Mouse (Mus musculus) CH12F3 (cell line): ENCODE data around the gene Pcnt.

Experiments used
- in situ Hi-C: fragments of 300-500 bp; cut with MboI; formaldehyde crosslinking; loops from 2 replicates; pipeline ENCODE4 v1.14.3; 2020; ENCODE audit warnings: low sequenced_read_pairs

Pcnt gene

GRCm38 (mm10) chr10:76442178-76443088 is at the start of gene Pcnt:
Gene Pcnt (minus strand): TSS chr10:76442786.
- in situ Hi-C loops, result no loop called here

GRCm38 (mm10) chr10:76489205-76489604 is 46.6 kb upstream of the Pcnt start:
- in situ Hi-C loops, result no loop called here

GRCm38 (mm10) chr10:76488265-76488664 is 45.7 kb upstream of the Pcnt start:
- in situ Hi-C loops, result no loop called here

- in situ Hi-C loops, result no loop called here
Observed at GRCm38 (mm10) chr10:76486302-76486701, 43.7 kb upstream of the Pcnt start.

- in situ Hi-C loops, result no loop called here
Observed at GRCm38 (mm10) chr10:76481480-76481879, 38.9 kb upstream of the Pcnt start.

GRCm38 (mm10) chr10:76480851-76481250 is 38.3 kb upstream of the Pcnt start:
- in situ Hi-C loops, result no loop called here

GRCm38 (mm10) chr10:76473759-76474158 is 31.2 kb upstream of the Pcnt start:
- in situ Hi-C loops, result no loop called here

- in situ Hi-C loops, result no loop called here
Observed at GRCm38 (mm10) chr10:76468203-76469162, 25.9 kb upstream of the Pcnt start, which contains the start of the genes Mcm3ap and Ybey. Gene Mcm3ap (plus strand): TSS chr10:76468927. Gene Ybey (minus strand): TSS chr10:76469114.

GRCm38 (mm10) chr10:76462721-76463120 is 20.1 kb upstream of the Pcnt start:
- in situ Hi-C loops, result no loop called here

GRCm38 (mm10) chr10:76462312-76462711 is 19.7 kb upstream of the Pcnt start:
- in situ Hi-C loops, result no loop called here

- in situ Hi-C loops, result no loop called here
Observed at GRCm38 (mm10) chr10:76461255-76461654, 18.7 kb upstream of the Pcnt start.

- in situ Hi-C loops, result no loop called here
Observed at GRCm38 (mm10) chr10:76455289-76455688, 12.7 kb upstream of the Pcnt start.

- in situ Hi-C loops, result no loop called here
Observed at GRCm38 (mm10) chr10:76448851-76449250, 6.3 kb upstream of the Pcnt start, which contains the start of gene 2610028H24Rik. Gene 2610028H24Rik (plus strand): TSS chr10:76449081.

GRCm38 (mm10) chr10:76447406-76448229 is 5.0 kb upstream of the Pcnt start:
- in situ Hi-C loops, result no loop called here

- in situ Hi-C loops, result no loop called here
Observed at GRCm38 (mm10) chr10:76445996-76446681, 3.6 kb upstream of the Pcnt start.

- in situ Hi-C loops, result no loop called here
Observed at GRCm38 (mm10) chr10:76440281-76440680, 2.3 kb downstream of the Pcnt start, which contains the start of gene AC141477.1. Gene AC141477.1 (minus strand): TSS chr10:76440444.

- in situ Hi-C loops, result no loop called here
Observed at GRCm38 (mm10) chr10:76439107-76439890, 3.3 kb downstream of the Pcnt start.

GRCm38 (mm10) chr10:76433925-76434324 is 8.7 kb downstream of the Pcnt start:
- in situ Hi-C loops, result no loop called here

GRCm38 (mm10) chr10:76425674-76426073 is 16.9 kb downstream of the Pcnt start:
- in situ Hi-C loops, result no loop called here
